Mouse (Mus musculus) right cerebral cortex, adult 18-20 months (tissue): ENCODE data around the gene Heatr5b.
A peak's percentile ranks its signal among the peaks of the same experiment; 100 is the strongest.

Experiments used
- DNase-seq: peaks from one replicate; pipeline ENCODE4 v3.0.0; 2022; ENCODE audit warnings: mixed read lengths

Gene Heatr5b

DNA sequence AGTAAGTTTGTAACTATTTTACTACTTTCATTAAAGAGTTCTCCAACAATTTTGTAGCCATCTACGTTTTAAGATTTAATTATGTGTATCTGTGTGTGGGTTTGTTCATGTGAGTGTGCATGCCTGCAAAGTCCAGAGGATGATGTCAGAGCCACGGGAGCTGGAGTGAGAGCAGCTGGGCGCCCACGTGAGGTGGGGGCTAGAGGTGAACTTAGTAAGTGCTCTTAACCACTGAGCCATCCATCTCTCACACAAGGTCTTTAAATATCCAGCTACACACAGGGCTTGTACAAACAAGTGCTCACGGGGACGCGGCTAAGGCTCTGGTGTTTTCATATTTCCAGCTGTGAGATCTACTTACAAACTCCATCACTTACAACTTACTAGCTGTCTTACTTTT, 69.1 kb downstream of the Heatr5b start:
- DNase-seq, result no peak

- no peak for DNase-seq
Measured at GRCm38 (mm10) chr17:78763272-78763671, 71.9 kb downstream of the Heatr5b start.

GRCm38 (mm10) chr17:78752938-78753655, 82.1 kb downstream of the Heatr5b start:
- no peak for DNase-seq

DNA sequence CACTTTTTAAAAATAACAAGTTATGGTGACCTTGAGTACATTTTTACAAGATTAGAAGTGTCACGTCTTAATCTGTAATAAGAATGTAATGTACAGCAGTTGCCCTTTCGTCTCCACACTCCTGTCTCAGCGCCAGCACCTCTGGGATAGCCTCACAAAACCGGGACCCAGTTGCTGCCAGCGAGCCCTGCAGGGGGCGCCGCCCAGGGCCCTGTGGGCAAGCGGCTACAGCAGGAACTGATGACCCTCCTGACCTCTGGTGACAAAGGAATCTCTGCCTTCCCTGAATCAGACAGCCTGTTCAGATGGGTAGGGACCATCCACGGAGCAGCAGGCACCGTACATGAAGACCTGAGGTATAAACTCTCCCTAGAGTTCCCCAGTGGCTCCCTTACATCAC, 83.1 kb downstream of the Heatr5b start:
- no peak for DNase-seq

GRCm38 (mm10) chr17:78748440-78748839, 86.7 kb downstream of the Heatr5b start:
- no peak for DNase-seq

DNA sequence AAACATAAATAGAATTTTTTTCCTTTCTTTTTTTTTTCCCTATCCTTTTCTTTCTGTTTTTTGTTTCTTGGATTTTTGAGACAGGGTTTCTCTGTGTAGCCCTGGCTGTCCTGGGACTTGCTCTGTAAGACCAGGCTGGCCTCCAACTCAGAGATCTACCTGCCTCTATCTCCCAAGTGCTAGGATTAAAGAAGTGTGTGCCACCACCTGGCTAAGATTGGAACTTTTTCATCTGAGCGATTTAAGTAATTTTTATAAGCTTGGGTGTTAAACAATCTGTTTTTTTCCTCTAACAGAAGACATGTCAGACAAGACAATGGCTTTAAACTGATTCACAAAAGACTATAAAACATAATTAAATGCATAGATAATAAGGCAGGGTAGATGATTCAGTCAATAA, 96.7 kb downstream of the Heatr5b start:
- DNase-seq, result no peak

GRCm38 (mm10) chr17:78737771-78738170, 97.4 kb downstream of the Heatr5b start:
- DNase-seq, result no peak

DNA sequence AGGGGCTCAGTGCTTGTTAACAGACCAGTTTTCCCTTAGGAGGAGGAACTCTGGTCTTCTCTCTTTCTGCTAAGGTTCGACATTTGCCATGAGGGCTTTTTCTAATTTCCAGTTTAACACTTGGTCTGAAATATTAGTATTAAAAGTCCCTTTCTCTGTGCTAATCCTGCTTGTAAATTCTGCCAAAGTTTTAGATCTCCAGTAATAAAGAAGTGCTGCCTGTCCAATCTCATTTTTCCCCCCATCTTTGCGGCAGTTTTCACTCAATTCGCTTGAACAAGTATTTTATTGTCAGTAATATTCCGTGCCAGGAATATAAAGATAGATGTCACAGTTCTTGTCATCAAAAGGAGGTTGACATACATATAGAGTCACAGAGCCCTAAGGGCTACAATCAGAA, 98.1 kb downstream of the Heatr5b start, which contains the start of gene Strn:
TSS of gene Strn (minus strand) at position 101 of the 400 bp plus-strand sequence.
- DNase-seq, result no peak

- DNase-seq, result peak; percentile 99
Measured at GRCm38 (mm10) chr17:78736473-78736988, 98.6 kb downstream of the Heatr5b start.

DNA sequence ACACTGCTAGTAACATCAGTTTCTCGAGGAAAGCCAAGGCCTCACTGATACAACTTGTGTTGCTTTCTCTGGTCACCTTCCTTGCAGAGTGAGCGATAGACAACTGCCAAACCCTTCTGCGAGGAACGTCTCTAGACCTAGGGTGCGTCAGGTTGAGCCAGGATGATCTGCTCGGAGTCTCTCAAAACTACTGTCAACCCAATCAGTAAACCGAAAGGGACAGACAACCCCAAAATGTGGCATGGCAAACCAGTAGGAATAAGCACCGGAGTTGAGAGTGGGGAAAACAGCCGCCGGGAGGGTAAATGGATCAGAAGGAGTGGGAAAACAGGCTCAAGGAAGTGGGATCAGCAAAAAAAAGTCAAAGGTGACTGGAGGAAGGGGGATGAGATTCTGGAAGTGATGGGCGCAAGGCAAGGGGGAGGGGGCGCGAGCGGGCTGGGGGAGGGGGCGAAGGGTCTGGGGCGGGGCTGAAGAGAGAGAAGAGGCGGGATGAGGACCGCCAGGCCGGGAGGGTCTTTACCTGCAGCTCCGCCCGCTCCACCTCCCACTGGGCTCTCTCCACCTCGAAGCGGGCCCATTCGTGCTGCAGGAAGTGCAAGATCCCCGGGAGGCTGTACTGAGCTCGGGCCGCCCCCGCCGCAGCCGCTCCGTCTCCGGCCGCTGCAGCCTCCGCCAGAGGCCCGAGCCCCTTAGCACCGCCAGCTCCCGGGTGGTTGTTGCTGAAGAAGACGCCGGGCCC, 99.3 kb downstream of the Heatr5b start:
- peak; percentile 17 for DNase-seq

DNA sequence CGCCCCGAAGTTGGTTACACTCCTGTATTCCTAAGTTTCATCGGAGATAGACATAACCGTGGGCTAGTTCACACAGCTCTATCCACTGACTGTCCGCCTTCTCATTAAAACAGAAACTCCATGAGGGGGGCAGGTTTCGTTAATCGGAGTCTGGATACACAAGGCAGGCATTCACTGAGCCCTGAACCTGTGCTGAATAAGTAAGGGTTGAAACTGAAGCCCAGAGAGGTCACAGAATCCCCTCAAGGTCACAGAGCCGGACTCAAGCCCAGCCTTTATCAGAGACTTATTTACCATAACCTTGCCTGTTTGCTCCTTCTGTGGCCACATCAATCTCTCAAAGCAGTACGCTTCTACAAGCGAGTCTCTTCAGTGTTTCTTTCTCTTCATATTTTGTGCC, 100.4 kb downstream of the Heatr5b start:
- DNase-seq, result no peak

DNA sequence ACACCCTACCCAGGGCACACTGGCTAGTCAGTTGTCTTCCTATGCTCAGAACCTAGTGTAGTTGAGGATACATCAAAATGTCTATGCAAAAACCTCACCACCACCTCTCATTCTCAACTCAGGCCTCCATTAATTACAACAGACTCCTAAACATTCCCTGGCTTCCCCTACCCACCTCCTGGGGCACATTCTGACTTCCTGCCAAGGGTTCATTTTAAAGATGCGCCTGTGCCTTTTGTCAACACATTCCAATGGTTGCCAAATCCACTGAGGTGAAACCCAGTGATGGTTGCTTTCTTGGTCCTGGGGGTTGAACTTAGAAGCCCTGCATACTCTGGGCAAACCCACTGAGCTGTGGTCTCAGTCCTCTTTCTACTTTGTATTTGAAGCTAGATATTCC, 103.1 kb downstream of the Heatr5b start:
- no peak for DNase-seq

DNA sequence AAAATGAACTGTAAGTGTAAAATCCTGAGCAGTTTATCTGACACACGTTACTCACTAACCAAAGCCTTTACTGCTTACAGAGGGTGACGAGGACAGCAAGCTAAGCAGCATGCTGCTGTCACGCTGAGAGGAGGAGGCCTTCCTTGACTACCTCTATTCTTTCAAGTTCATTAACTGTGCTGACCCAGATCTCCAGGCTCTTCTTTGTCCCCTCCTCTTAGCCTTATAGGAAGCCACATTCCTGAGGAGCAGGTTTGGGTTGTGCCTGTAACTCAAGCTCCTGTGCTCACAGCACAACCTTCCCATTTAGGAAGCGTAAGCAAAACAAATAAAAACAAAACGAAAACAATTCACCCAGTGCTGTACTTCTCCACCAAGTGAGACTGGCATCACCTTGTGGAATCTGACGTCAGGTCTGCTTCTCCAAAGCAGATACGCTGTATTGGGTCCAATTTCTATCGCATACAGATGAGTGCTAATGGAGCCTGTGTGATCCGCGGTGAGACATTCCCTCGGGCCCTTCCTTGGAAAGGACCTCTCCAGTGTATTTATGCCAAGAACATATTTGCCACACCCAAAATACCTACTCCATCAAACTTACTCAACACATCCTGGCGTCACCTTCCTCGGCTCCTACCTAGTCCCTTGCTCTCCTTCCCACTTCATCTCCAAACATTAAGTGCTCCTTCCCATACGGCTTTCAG, 108.3 kb downstream of the Heatr5b start:
- DNase-seq, result no peak

- DNase-seq, result no peak
Measured at GRCm38 (mm10) chr17:78724461-78725055, 110.6 kb downstream of the Heatr5b start.

DNA sequence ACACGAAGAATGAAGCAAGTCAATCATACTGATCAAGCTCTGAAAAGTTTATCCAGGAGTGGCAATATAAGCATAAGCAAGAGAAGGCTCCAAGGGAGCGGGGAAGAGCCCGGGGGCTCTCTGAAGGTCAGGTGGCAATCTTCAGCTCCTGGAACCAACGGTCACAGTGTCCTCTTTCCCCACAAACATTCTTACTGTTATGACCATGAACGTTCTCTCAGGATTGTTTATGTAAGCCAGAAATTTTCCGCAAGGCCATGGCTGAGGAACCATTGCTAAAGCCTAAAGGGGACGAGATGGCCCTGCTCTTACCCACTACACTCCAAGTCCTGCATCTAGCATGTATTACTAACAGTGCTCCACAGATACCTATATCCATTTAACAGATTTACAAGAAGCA, 113.5 kb downstream of the Heatr5b start:
- DNase-seq, result no peak

DNA sequence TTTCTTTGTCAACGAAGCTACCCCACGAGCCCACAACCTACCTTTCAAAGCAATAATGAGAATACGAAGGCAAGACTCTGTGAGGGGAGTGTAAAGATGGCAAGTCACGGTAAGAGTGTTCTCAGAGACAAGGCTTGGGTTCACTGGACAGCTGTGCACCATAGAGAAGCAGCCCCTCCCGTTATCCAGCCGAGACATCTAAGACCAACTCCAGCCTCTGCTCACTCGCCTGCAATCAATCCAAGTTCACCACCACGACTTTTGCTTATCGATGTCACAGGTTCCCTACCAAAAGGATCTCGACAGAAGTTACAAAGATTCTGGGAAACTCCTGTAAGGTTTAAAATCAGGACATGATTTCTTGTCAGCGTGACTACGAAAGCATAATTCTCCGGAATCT, 116.1 kb downstream of the Heatr5b start:
- DNase-seq, result no peak

GRCm38 (mm10) chr17:78710258-78710657, 124.9 kb downstream of the Heatr5b start:
- no peak for DNase-seq

DNA sequence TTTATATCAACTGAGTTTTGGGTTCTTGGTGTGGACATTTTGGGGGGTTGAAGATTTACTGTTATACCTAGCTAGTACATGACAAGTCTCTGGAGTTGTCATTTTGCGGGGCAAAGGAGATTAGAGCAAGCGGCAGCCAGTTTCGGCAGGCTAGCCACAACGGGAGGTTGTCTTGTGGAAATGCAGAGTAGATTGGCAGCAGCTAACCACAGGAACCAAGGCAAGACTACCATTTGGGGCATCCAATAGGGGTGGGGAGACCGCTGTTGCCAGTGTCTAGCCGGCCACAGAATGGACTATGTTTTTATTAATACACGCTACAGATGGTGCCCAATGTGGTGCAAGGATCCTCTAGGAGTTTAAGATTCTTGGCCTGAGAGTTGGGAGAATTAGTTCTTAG, 126.7 kb downstream of the Heatr5b start:
- DNase-seq, result no peak

- no peak for DNase-seq
Measured at GRCm38 (mm10) chr17:78702988-78703387, 132.2 kb downstream of the Heatr5b start.
